Mouse (Mus musculus): ENCODE data around the gene Anxa6.
A peak's percentile ranks its signal among the peaks of the same experiment; 100 is the strongest.

Gene Anxa6

GRCm38 (mm10) chr11:55028509-55028908, 4.7 kb downstream of the Anxa6 start:
- no peak for DNase-seq

- no peak for DNase-seq
Observed at GRCm38 (mm10) chr11:55027204-55027855, 5.9 kb downstream of the Anxa6 start.

GRCm38 (mm10) chr11:55025896-55026295, 7.3 kb downstream of the Anxa6 start:
- DNase-seq: peak; percentile 33

GRCm38 (mm10) chr11:55023583-55023982, 9.7 kb downstream of the Anxa6 start:
- no peak for DNase-seq

- DNase-seq: no peak
Observed at GRCm38 (mm10) chr11:55023049-55023564, 10.1 kb downstream of the Anxa6 start.

GRCm38 (mm10) chr11:55022508-55022907, 10.7 kb downstream of the Anxa6 start:
- DNase-seq: no peak

GRCm38 (mm10) chr11:55021859-55022258, 11.4 kb downstream of the Anxa6 start:
- DNase-seq: no peak

GRCm38 (mm10) chr11:55021458-55021857, 11.8 kb downstream of the Anxa6 start:
- DNase-seq: no peak

- DNase-seq: no peak
Observed at GRCm38 (mm10) chr11:55019711-55020110, 13.5 kb downstream of the Anxa6 start.

- DNase-seq: no peak
Observed at GRCm38 (mm10) chr11:55018034-55018433, 15.2 kb downstream of the Anxa6 start.

- no peak for DNase-seq
Observed at GRCm38 (mm10) chr11:55017201-55017600, 16.0 kb downstream of the Anxa6 start.

GRCm38 (mm10) chr11:55016758-55017157, 16.5 kb downstream of the Anxa6 start:
- DNase-seq: no peak

GRCm38 (mm10) chr11:55015831-55016241, 17.4 kb downstream of the Anxa6 start:
- peak; percentile 58 for DNase-seq

- DNase-seq: no peak
Observed at GRCm38 (mm10) chr11:55015264-55015663, 18.0 kb downstream of the Anxa6 start.

- no peak for DNase-seq
Observed at GRCm38 (mm10) chr11:55013802-55014201, 19.4 kb downstream of the Anxa6 start.

GRCm38 (mm10) chr11:55012551-55013521, 20.4 kb downstream of the Anxa6 start:
- no peak for DNase-seq

- no peak for DNase-seq
Observed at GRCm38 (mm10) chr11:55011440-55011839, 21.8 kb downstream of the Anxa6 start.

- DNase-seq: no peak
Observed at GRCm38 (mm10) chr11:55008230-55008629, 25.0 kb downstream of the Anxa6 start.

- no peak for DNase-seq
Observed at GRCm38 (mm10) chr11:55005684-55006083, 27.6 kb downstream of the Anxa6 start.

- no peak for DNase-seq
Observed at GRCm38 (mm10) chr11:55004970-55005502, 28.2 kb downstream of the Anxa6 start.

- DNase-seq: no peak
Observed at GRCm38 (mm10) chr11:54998708-54999107, 34.5 kb downstream of the Anxa6 start.

- peak; percentile 50 for DNase-seq
Observed at GRCm38 (mm10) chr11:54998284-54998683, 35.0 kb downstream of the Anxa6 start.

- peak; percentile 30 for DNase-seq
Observed at GRCm38 (mm10) chr11:54996176-54996575, 37.1 kb downstream of the Anxa6 start.

Measured in cerebellum, adult 11 months (tissue).